Mouse (Mus musculus) lung, adult 2 months (tissue): ENCODE measurements around the gene Rpl10.

Source experiments
- CTCF ChIP-seq: fragments of 200-500 bp; IDR thresholded peaks from 2 replicates; pipeline ENCODE4 v1.5.1; 2011; ENCODE audit warnings: mild to moderate bottlenecking, low read length, control low read depth; ENCODE audit not compliant: insufficient read depth
- POLR2A ChIP-seq: fragments of 200-500 bp; IDR thresholded peaks from 2 replicates; pipeline ENCODE4 v1.6.1; 2011; ENCODE audit warnings: low read depth, mild to moderate bottlenecking, control low read depth, low read length, borderline replicate concordance; ENCODE audit errors: extremely low read depth

DNA sequence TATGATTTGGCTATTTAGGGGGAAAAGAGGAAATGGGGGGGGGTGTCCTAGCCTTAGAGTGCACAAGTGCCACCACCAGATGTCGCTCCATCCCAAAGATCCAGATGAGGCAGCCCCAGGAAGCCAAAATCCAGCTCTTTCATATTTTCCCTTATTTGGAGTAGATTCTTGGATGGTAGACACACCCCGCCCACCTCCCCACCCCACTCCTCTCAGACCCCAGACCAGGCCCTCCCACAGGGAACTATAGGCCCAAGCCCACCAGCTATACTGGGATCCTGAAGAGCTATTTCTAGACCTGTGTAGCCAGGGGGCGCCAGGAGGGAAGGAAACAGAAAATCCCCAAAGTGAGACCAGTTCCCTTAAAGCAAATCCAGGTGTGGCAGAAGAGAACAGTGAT, 22.0 kb upstream of the Rpl10 start:
- peak; percentile 52 for TF ChIP-seq CTCF
- TF ChIP-seq POLR2A = no peak
